Mouse (Mus musculus): ENCODE data around the gene Gm11563. TPM values are rescaled to one million over a fixed set of nuclear protein-coding genes. Genes with fewer than 3 reads are reported as not detected.

Gene Gm11563
- polyA plus RNA-seq, 1 experiment from 2014 or later, result 1.0 TPM

Other genes starting within 250 kb of the Gm11563 start
- 0.24 and 0.88 TPM in 2 replicates for gene Krt12, start 236.7 kb downstream of the Gm11563 start, polyA plus RNA-seq (2015; fragmentation: Nextera tagmentation; extraction: Ambion mirVana)
- 0.55 and 0.58 TPM in 2 replicates for gene Krt20, start 220.8 kb downstream of the Gm11563 start, polyA plus RNA-seq (2015; fragmentation: Nextera tagmentation; extraction: Ambion mirVana)
- 37.0 and 46.2 TPM in 2 replicates for gene Krt23, start 165.8 kb downstream of the Gm11563 start, polyA plus RNA-seq (2015; fragmentation: Nextera tagmentation; extraction: Ambion mirVana)
- 0.16 and 0.35 TPM in 2 replicates for gene Krt39, start 137.6 kb downstream of the Gm11563 start, polyA plus RNA-seq (2015; fragmentation: Nextera tagmentation; extraction: Ambion mirVana)
- 0.81 and 1.5 TPM in 2 replicates for gene Krt40, start 115.8 kb downstream of the Gm11563 start, polyA plus RNA-seq (2015; fragmentation: Nextera tagmentation; extraction: Ambion mirVana)
- 9.5 and 12.3 TPM in 2 replicates for gene Krtap3-3, start 108.1 kb downstream of the Gm11563 start, polyA plus RNA-seq (2015; fragmentation: Nextera tagmentation; extraction: Ambion mirVana)
- gene Krtap3-2, start 102.1 kb downstream of the Gm11563 start, polyA plus RNA-seq (2015; fragmentation: Nextera tagmentation; extraction: Ambion mirVana), result 2.8 and 2.9 TPM in 2 replicates
- 1.2 TPM in 1 of 2 replicates, not detected in the other for gene Gm11939, start 99.5 kb downstream of the Gm11563 start, polyA plus RNA-seq (2015; fragmentation: Nextera tagmentation; extraction: Ambion mirVana)
- gene Krtap3-1, start 92.3 kb downstream of the Gm11563 start, polyA plus RNA-seq (2015; fragmentation: Nextera tagmentation; extraction: Ambion mirVana), result 5.7 and 13.1 TPM in 2 replicates
- 3.7 and 5.9 TPM in 2 replicates for gene Krtap1-5, start 77.9 kb downstream of the Gm11563 start, polyA plus RNA-seq (2015; fragmentation: Nextera tagmentation; extraction: Ambion mirVana)
- gene Krtap1-4, start 75.3 kb downstream of the Gm11563 start, polyA plus RNA-seq (2015; fragmentation: Nextera tagmentation; extraction: Ambion mirVana), result 2.0 and 2.2 TPM in 2 replicates
- gene Krtap1-3, start 67.6 kb downstream of the Gm11563 start, polyA plus RNA-seq (2015; fragmentation: Nextera tagmentation; extraction: Ambion mirVana), result 1.5 and 2.0 TPM in 2 replicates
- gene Krtap9-3, start 60.9 kb downstream of the Gm11563 start, polyA plus RNA-seq (2015; fragmentation: Nextera tagmentation; extraction: Ambion mirVana), result 2.8 and 5.7 TPM in 2 replicates
- 4.5 and 7.3 TPM in 2 replicates for gene Gm11938, start 55.7 kb downstream of the Gm11563 start, polyA plus RNA-seq (2015; fragmentation: Nextera tagmentation; extraction: Ambion mirVana)
- 4.7 and 7.0 TPM in 2 replicates for gene Gm11937, start 48.8 kb downstream of the Gm11563 start, polyA plus RNA-seq (2015; fragmentation: Nextera tagmentation; extraction: Ambion mirVana)
- 2.0 and 4.2 TPM in 2 replicates for gene Krtap2-4, start 44.1 kb downstream of the Gm11563 start, polyA plus RNA-seq (2015; fragmentation: Nextera tagmentation; extraction: Ambion mirVana)
- gene Gm11562, start 38.5 kb downstream of the Gm11563 start, polyA plus RNA-seq (2015; fragmentation: Nextera tagmentation; extraction: Ambion mirVana), result 3.9 and 5.1 TPM in 2 replicates
- gene Krtap4-1, start 30.7 kb downstream of the Gm11563 start, polyA plus RNA-seq (2015; fragmentation: Nextera tagmentation; extraction: Ambion mirVana), result 1.7 and 2.2 TPM in 2 replicates
- 1.6 and 3.2 TPM in 2 replicates for gene Krtap4-2, start 23.9 kb downstream of the Gm11563 start, polyA plus RNA-seq (2015; fragmentation: Nextera tagmentation; extraction: Ambion mirVana)
- 2.0 and 2.3 TPM in 2 replicates for gene Krtap4-7, start 14.9 kb downstream of the Gm11563 start, polyA plus RNA-seq (2015; fragmentation: Nextera tagmentation; extraction: Ambion mirVana)
- 1.2 and 1.8 TPM in 2 replicates for gene Gm11555, start 8.7 kb downstream of the Gm11563 start, polyA plus RNA-seq (2015; fragmentation: Nextera tagmentation; extraction: Ambion mirVana)
- 1.1 and 1.3 TPM in 2 replicates for gene Krtap4-6, start 7.0 kb upstream of the Gm11563 start, polyA plus RNA-seq (2015; fragmentation: Nextera tagmentation; extraction: Ambion mirVana)
- gene Gm14190, start 31.8 kb upstream of the Gm11563 start, polyA plus RNA-seq (2015; fragmentation: Nextera tagmentation; extraction: Ambion mirVana), result not detected in 2 replicates
- gene Gm14180, start 75.3 kb upstream of the Gm11563 start, polyA plus RNA-seq (2015; fragmentation: Nextera tagmentation; extraction: Ambion mirVana), result not detected in 2 replicates
- gene Gm11595, start 114.0 kb upstream of the Gm11563 start, polyA plus RNA-seq (2015; fragmentation: Nextera tagmentation; extraction: Ambion mirVana), result 1.0 and 1.9 TPM in 2 replicates
- 0.98 and 0.99 TPM in 2 replicates for gene Krtap4-8, start 121.7 kb upstream of the Gm11563 start, polyA plus RNA-seq (2015; fragmentation: Nextera tagmentation; extraction: Ambion mirVana)
- gene Krtap4-9, start 126.2 kb upstream of the Gm11563 start, polyA plus RNA-seq (2015; fragmentation: Nextera tagmentation; extraction: Ambion mirVana), result 1.00 and 1.1 TPM in 2 replicates
- gene Gm11596, start 134.5 kb upstream of the Gm11563 start, polyA plus RNA-seq (2015; fragmentation: Nextera tagmentation; extraction: Ambion mirVana), result 0.15 and 0.51 TPM in 2 replicates
- gene Gm11569, start 140.0 kb upstream of the Gm11563 start, polyA plus RNA-seq (2015; fragmentation: Nextera tagmentation; extraction: Ambion mirVana), result not detected in 2 replicates
- gene Gm11554, start 145.5 kb upstream of the Gm11563 start, polyA plus RNA-seq (2015; fragmentation: Nextera tagmentation; extraction: Ambion mirVana), result 0.33 TPM in 1 of 2 replicates, not detected in the other
- gene Krtap4-13, start 150.9 kb upstream of the Gm11563 start, polyA plus RNA-seq (2015; fragmentation: Nextera tagmentation; extraction: Ambion mirVana), result 0.45 and 0.50 TPM in 2 replicates
- gene Gm11564, start 156.7 kb upstream of the Gm11563 start, polyA plus RNA-seq (2015; fragmentation: Nextera tagmentation; extraction: Ambion mirVana), result 0.53 and 0.61 TPM in 2 replicates
- gene 2300003K06Rik, start 179.1 kb upstream of the Gm11563 start, polyA plus RNA-seq (2015; fragmentation: Nextera tagmentation; extraction: Ambion mirVana), result not detected in 2 replicates
- 2.0 and 3.9 TPM in 2 replicates for gene Krtap4-16, start 192.6 kb upstream of the Gm11563 start, polyA plus RNA-seq (2015; fragmentation: Nextera tagmentation; extraction: Ambion mirVana)
- 1.4 TPM in 2 replicates for gene Gm11568, start 199.0 kb upstream of the Gm11563 start, polyA plus RNA-seq (2015; fragmentation: Nextera tagmentation; extraction: Ambion mirVana)
- 2.4 and 2.5 TPM in 2 replicates for gene Gm11559, start 205.5 kb upstream of the Gm11563 start, polyA plus RNA-seq (2015; fragmentation: Nextera tagmentation; extraction: Ambion mirVana)
- 1.7 and 2.2 TPM in 2 replicates for gene Krtap9-1, start 214.4 kb upstream of the Gm11563 start, polyA plus RNA-seq (2015; fragmentation: Nextera tagmentation; extraction: Ambion mirVana)
- 1.5 and 1.7 TPM in 2 replicates for gene Gm11567, start 220.2 kb upstream of the Gm11563 start, polyA plus RNA-seq (2015; fragmentation: Nextera tagmentation; extraction: Ambion mirVana)
- not detected in 2 replicates for gene Krtap31-1, start 249.0 kb upstream of the Gm11563 start, polyA plus RNA-seq (2015; fragmentation: Nextera tagmentation; extraction: Ambion mirVana)

Data from embryonic facial prominence, embryonic 15.5 days (tissue).